Mouse (Mus musculus) limb, embryonic 10.5 days (tissue): ENCODE measurements around the gene Frg2f1. TPM values are rescaled to one million over a fixed set of nuclear protein-coding genes. Genes with fewer than 3 reads are reported as not detected.
"Not testable (repeated sequence)": the region's sequence is repeated elsewhere in the genome, so short reads cannot be mapped to it uniquely, and the experiment has no call there.

Experiments
- DNase-seq: peaks from one replicate; pipeline ENCODE4 v3.0.0-alpha.2; 2017; ENCODE audit warnings: low spot score
- H3K27ac ChIP-seq: fragments of 300-500 bp; sonication (generic); 2 replicates; pipeline ENCODE4 v1.5.1; 2016; ENCODE audit warnings: mild to moderate bottlenecking
- H3K27me3 ChIP-seq: fragments of 300-500 bp; sonication (generic); 2 replicates; pipeline ENCODE4 v1.6.1; 2016; ENCODE audit warnings: low read depth, mild to moderate bottlenecking; ENCODE audit not compliant: poor library complexity, severe bottlenecking
- H3K36me3 ChIP-seq: fragments of 300-500 bp; sonication (generic); 2 replicates; pipeline ENCODE4 v1.6.1; 2016; ENCODE audit warnings: mild to moderate bottlenecking, moderate library complexity
- H3K4me1 ChIP-seq: fragments of 300-500 bp; sonication (generic); 2 replicates; pipeline ENCODE4 v1.6.1; 2016
- H3K4me3 ChIP-seq: fragments of 300-500 bp; sonication (generic); 2 replicates; pipeline ENCODE4 v1.5.1; 2016; ENCODE audit warnings: mild to moderate bottlenecking, moderate library complexity
- H3K9me3 ChIP-seq: fragments of 300-500 bp; sonication (generic); replicated peaks from 2 replicates; pipeline ENCODE4 v1.6.1; 2016; ENCODE audit warnings: mild to moderate bottlenecking
- WGBS: fragments of 180-500 bp; shearing (Covaris S2); methylation state at CpG from one replicate; pipeline ENCODE4 v1.1.7; 2016; 5-methylcytosine and 5-hydroxymethylcytosine counted together
- polyA plus RNA-seq: library from polyadenylated mRNA; unstranded; fragments of >200 nt; fragmentation: Nextera tagmentation; extraction: Ambion mirVana; gene quantifications from 2 replicates; pipeline ENCODE4 v1.2.1, GENCODE M21; 2016

Gene Frg2f1
- polyA plus RNA-seq, result 0.90 and 2.5 TPM in 2 replicates

DNA sequence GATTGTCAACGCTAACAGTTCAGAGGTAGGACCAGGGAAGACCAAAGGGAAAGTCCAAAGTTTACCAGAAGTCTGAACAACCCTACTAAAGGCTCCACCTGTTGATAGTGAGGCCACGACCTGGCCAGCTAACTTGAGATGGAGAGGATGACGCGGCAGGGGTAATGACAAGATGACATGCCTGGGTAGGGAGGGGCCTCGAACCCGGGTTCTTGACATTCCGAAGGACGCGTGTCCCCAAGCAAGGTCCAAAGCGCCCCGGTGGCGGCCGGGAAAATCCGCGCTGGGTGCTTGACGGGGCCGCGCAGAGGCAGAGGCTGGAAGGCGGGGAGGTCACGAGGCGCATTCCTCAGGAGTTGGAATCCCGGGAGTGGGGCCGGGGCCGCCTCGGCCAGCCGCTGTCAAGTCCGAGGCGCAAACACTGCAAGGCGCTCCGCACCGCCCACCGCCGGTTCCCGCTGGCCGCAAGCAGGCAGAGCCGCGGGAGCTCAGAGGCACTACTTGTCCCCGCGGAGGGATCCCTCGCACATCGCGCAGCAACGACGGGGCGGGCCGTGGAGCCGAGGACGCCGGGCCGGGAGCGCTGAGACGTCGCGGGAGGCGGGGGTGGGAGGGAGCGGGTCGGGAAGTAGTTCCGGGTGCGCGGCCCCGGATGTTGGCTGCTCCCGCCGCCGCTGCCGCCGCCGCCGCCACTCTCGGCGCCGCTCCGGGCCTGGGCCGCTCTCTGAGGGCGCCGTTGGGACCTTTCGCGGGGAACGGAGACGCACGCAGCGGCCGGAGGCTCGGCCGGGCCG is at the start of gene Frg2f1:
Gene Frg2f1 (minus strand): TSS at position 499 of the 794 bp plus-strand sequence.
- Histone ChIP-seq H3K9me3 (no peaks in the 10 kb centered on the region), H3K27ac (peak within 1 kb of the TSS; percentile 100), H3K4me3 (peak within 1 kb of the TSS; percentile 95), H3K27me3 (no peaks in the 10 kb centered on the region), H3K36me3 (no peaks in the 10 kb centered on the region), H3K4me1 (peaks cover 15% of the 10 kb centered on the region)
- peak; percentile 96 for DNase-seq
- under 1% methylated on average over 66 of the region's 85 CpGs for WGBS

DNA sequence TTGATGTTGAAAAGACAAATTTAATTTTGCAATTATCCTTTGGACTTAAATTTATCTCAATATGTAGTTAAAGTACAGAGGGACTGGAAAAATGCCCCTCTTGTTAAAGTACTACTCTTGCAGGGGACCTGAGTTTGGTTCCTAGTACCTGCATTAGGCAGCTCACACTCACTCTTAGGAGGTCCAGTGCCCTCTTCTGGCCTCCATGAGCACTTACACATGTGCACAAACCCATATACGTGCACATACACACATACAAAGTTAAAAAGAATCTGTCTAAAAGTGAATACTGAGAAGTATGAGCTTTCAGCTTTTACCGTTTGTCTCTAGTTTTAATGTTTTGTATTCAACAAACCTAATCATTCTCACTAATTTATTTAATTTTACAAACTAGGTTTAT is 48.7 kb upstream of the Frg2f1 start:
- no peak overlapping the region for H3K4me3 ChIP-seq
- no peaks in the 10 kb centered on the region for H3K9me3 ChIP-seq
- no peak overlapping the region for H3K27ac ChIP-seq
- no peak for DNase-seq
- H3K4me1 ChIP-seq, result no peaks in the 10 kb centered on the region
- H3K36me3 ChIP-seq, result peaks cover 35% of the 10 kb centered on the region
- 98% methylated on average over 2 of the region's 2 CpGs for WGBS
- no peaks in the 10 kb centered on the region for H3K27me3 ChIP-seq

DNA sequence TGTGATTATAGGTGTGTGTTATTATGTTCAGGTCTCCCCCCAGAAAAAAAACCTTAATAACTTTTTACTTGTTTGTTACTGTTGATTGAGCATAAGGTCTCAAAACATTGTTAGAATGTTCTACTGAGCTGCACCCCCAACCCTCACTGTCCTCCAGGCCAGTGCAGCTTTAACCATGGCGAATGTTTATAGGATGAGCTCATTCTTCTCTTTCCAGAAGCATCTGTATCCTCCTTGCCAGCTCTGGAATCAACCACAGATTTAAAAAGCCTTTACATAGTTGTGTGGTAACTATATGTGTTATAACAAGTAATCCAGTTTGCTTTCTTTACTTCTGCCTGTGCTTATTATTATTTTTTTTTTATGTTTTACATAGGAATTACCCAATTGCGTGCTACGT is 36.1 kb upstream of the Frg2f1 start:
- DNase-seq, result no peak
- 94% methylated on average over 3 of the region's 3 CpGs for WGBS
- Histone ChIP-seq H3K27ac (no peak overlapping the region), H3K36me3 (peaks cover 49% of the 10 kb centered on the region), H3K4me1 (no peaks in the 10 kb centered on the region), H3K27me3 (no peaks in the 10 kb centered on the region), H3K4me3 (no peak overlapping the region), H3K9me3 (no peaks in the 10 kb centered on the region)

DNA sequence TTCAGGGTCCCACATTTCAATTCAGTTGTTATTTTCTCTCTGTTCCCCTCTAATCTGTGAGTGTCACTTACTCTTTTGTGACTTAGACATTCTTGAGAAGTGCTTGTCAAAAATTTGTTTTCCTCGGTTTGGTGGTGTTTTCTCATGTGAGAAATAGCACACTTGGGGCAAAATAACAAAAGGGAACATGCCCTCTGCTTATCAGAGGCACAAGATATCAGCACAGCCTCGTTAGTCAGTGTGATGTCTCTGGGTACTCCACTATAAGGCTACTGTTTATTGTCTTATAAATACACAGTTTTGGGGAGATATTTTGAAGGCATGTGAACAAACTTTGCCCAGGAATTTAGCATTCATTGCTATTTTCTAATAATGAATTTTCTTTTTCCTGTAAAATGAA is 35.2 kb upstream of the Frg2f1 start:
- DNase-seq, result no peak
- Histone ChIP-seq H3K4me1 (no peaks in the 10 kb centered on the region), H3K4me3 (no peak overlapping the region), H3K9me3 (no peaks in the 10 kb centered on the region), H3K36me3 (peaks cover 49% of the 10 kb centered on the region), H3K27me3 (no peaks in the 10 kb centered on the region), H3K27ac (no peak overlapping the region)
- 89% methylated on average over 2 of the region's 2 CpGs for WGBS

DNA sequence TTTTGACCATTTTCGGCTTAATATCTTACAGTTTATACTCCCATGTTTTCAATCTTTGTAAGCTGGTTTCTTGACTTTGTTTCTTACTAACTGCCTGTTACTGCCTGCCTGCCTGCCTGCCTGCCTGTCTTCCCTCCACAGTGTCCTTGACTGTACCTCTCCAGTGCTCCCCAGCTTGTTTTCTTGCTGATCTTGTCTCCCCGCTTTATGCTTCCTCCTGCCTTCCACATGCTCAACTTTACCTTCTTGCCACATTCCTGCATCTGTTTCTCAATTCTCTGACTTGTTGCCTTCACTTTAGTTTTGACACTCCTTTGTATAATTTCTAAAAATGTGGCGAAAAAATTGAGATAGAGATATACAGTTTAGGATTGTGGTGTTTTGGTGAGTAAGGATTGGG is 33.4 kb upstream of the Frg2f1 start:
- 90% methylated on average over 3 of the region's 3 CpGs for WGBS

DNA sequence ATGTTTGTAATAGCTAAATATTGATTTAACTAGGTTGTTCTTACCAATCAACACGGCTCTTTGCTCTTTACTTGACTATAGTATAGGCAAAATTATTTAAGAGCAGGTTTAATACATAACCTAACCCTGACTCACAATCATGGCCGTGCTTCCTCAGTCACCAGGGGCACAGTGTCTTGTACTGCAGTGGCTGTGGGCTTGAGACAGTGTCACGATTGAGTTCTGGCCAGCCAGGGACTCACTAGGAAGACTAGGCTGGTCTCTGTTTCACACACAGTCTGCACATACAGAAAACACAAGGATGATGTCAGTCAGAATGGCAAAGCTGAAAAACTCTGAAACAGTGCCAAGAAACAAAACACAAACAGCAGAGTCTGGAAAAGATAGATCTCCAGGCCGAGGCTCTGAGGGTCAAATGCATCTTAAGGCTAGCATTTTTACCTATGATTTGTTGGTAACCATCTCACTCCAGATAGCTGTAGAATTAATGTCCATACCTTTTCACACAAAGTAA is 27.1 kb upstream of the Frg2f1 start:
- Histone ChIP-seq H3K4me1 (no peaks in the 10 kb centered on the region), H3K27ac (no peak overlapping the region), H3K36me3 (peaks cover 19% of the 10 kb centered on the region), H3K9me3 (no peaks in the 10 kb centered on the region), H3K4me3 (no peak overlapping the region), H3K27me3 (no peaks in the 10 kb centered on the region)
- 93% methylated on average over 4 of the region's 4 CpGs for WGBS
- DNase-seq, result no peak

More for the DNA sequence above, 33.4 kb upstream of the Frg2f1 start:
- no peaks in the 10 kb centered on the region for H3K27me3 ChIP-seq
- no peaks in the 10 kb centered on the region for H3K9me3 ChIP-seq
- H3K36me3 ChIP-seq, result peaks cover 38% of the 10 kb centered on the region
- no peak overlapping the region for H3K4me3 ChIP-seq
- no peaks in the 10 kb centered on the region for H3K4me1 ChIP-seq
- DNase-seq, result no peak
- H3K27ac ChIP-seq, result no peak overlapping the region

DNA sequence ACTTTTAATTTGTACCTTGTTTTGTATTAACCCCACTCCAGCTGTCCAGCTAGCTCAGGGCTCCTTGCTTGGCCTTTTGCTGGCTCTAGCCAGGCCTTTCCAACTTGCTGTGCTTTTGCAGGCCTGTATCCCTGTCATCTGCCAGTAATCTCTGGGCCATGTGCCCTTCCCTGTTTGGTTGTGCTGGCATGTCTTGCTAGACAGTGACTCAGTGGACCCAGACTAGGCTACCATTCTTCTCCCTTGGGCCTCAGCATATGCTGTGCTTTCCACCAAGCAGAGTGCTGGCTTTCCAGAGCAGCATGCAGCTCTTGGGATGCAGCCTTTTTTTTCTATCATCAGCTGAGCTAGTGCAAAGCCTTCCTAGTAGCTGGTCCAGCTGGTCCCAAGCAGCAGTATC is 23.8 kb upstream of the Frg2f1 start:
- DNase-seq, result no peak
- H3K27ac ChIP-seq, result no peak overlapping the region
- no peaks in the 10 kb centered on the region for H3K4me1 ChIP-seq
- peaks cover 23% of the 10 kb centered on the region for H3K36me3 ChIP-seq
- no peaks in the 10 kb centered on the region for H3K27me3 ChIP-seq
- H3K9me3 ChIP-seq, result no peaks in the 10 kb centered on the region
- no peak overlapping the region for H3K4me3 ChIP-seq

DNA sequence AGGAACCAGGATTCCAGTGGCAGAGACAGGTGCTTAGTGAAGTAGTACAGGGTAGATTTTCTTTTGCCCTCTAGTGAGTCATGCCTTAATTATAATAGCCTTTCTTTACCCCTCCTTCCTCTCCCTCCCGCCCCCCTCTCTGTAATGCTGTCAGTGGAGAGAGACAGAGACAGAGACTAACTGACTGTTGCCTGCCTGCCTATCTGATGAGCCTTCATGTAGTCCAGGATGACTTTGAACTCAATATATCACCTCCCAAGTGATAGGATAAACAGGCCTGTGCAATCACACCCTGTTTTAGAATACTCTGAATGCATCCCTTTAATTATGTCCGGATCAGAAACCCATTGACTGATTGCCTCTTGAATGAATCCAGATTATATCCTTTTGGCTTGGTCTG is 16.1 kb upstream of the Frg2f1 start:
- Histone ChIP-seq H3K27ac (no peak overlapping the region), H3K4me1 (no peaks in the 10 kb centered on the region), H3K4me3 (no peak overlapping the region), H3K27me3 (no peaks in the 10 kb centered on the region), H3K9me3 (no peaks in the 10 kb centered on the region), H3K36me3 (no peaks in the 10 kb centered on the region)
- 81% methylated on average over 2 of the region's 2 CpGs for WGBS
- DNase-seq, result no peak

DNA sequence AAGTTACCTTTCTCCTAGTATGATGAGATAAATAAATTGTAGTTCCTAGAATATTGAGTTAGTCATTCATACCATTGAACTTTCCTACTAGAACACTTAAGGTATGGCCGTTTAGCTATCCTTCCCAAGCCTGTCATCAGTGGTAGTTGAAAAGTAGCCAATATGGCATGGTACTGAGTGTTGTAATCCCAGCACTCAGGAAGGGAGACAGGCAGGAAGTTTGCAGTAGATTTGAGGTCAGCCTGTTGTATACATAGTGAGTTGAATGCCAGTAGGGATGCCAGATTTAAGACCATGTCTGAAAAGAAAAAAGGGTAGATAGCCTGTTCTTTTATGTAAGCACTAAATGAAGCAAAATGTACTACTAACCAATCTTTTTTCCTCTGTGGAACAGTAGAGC is 11.5 kb upstream of the Frg2f1 start:
- Histone ChIP-seq H3K27me3 (no peaks in the 10 kb centered on the region), H3K9me3 (no peaks in the 10 kb centered on the region), H3K27ac (no peak overlapping the region), H3K4me1 (peaks cover 5% of the 10 kb centered on the region; the same call in 1 of the 2 replicates), H3K4me3 (no peak overlapping the region), H3K36me3 (no peaks in the 10 kb centered on the region)
- DNase-seq, result no peak
- 87% methylated on average over 1 of the region's 1 CpGs for WGBS

DNA sequence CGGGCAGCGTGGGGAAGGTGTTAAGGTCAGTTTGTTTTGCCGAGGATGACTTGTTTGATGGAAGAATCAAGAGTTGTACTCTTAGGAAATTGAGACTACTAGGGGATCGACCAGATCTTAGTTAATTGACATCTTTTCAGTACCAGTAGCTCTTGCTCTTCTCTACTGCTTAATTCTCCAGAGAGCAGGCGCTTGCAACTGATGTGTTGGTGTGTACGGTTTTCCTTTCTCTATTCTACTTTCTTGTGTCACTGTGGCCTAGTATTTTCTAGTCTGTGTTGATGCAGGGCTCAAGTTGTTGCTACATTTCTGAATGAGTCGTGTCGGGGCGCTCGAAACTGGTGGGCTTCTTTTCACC is 1.2 kb upstream of the Frg2f1 start:
- H3K9me3 ChIP-seq, result no peaks in the 10 kb centered on the region
- H3K4me3 ChIP-seq, result peak overlapping the region; percentile 95
- H3K27ac ChIP-seq, result peak overlapping the region; percentile 100
- no peaks in the 10 kb centered on the region for H3K36me3 ChIP-seq
- WGBS, result 9% methylated on average over 10 of the region's 10 CpGs
- no peaks in the 10 kb centered on the region for H3K27me3 ChIP-seq
- peaks cover 15% of the 10 kb centered on the region for H3K4me1 ChIP-seq
- no peak for DNase-seq

DNA sequence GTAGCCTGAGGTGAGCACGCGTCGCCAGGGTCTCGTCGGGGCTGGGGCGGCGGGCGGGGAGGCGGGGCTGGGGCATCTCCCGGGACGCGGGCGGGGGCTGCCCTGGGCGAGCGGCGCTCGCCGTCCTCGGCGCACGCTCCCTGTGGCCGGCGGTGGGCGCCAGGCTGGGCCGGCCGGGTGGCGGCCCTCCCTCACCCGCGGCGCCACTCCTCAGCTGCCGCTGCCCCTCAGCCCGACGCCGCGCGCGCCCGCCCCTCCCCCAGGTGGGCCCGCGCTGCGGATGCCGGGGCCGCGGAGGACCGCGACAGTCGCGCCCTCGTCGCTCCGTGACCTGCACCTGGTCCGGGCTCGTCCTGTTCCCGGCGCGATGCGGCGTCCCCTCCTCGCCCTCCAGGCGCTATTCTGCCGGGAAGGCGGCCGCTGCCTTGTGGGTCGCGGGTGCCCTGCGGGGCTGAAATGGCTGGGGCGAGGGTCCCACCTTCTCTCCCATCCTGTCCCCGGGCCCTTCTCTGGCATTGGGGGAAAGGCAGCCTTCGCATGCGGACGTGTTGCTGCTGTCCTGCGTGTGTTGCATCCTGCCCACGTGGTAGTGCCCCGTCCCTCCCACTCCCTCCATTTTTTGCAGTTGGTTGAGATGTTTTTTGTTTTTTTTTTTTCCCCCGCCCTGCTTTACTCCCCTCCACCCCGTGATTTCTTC is 655 bp upstream of the Frg2f1 start:
- H3K27me3 ChIP-seq, result no peaks in the 10 kb centered on the region
- WGBS, result under 1% methylated on average over 59 of the region's 76 CpGs

DNA sequence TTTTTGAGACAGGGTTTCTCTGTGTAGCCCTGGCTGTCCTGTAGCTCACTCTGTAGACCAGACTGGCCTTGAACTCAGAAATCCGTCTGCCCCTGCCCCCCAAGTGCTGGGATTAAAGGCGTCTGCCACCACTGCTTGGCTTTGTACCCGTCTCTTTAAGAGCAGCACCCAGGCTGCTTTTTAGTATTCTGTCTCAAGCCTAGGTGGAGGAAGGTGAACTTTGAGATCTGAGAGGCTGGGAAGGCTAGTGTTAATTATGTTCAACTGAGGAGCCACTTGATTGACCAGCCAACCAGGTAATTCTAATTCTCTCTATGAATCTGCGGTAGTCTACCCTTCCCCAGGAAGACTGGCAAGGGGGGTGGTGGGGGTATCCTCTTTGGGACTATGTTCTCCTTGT is 1.9 kb downstream of the Frg2f1 start:
- Histone ChIP-seq H3K36me3 (no peaks in the 10 kb centered on the region), H3K27me3 (no peaks in the 10 kb centered on the region), H3K27ac (no peak overlapping the region), H3K9me3 (no peaks in the 10 kb centered on the region), H3K4me3 (no peak overlapping the region), H3K4me1 (peaks cover 15% of the 10 kb centered on the region)
- DNase-seq, result no peak
- 78% methylated on average over 4 of the region's 4 CpGs for WGBS

More for the DNA sequence above, 655 bp upstream of the Frg2f1 start:
- Histone ChIP-seq H3K27ac (peak overlapping the region; percentile 100), H3K4me3 (peak overlapping the region; percentile 95), H3K9me3 (no peaks in the 10 kb centered on the region), H3K36me3 (no peaks in the 10 kb centered on the region), H3K4me1 (peaks cover 15% of the 10 kb centered on the region)
- DNase-seq, result peak; percentile 73

DNA sequence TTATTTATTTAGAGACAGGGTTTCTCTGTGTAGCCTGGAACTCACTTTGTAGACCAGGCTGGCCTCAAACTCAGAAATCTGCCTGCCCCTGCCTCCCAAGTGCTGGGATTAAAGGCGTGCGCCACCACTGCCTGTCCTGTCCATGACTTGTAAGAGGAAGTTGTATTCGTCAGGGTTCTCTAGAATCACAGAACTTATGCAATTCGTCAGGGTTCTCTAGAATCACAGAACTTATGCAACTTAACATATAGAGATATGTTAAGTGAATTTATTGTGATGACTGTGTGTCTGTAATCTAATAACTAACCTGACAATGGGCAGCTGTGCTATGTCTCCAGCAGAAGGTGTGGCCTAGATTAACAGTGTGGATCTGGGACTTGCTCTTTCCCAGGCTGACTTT is 2.7 kb downstream of the Frg2f1 start, which contains the start of gene Foxj3:
Gene Foxj3 (plus strand): TSS at position 390 of the 400 bp plus-strand sequence.
- not testable (repeated sequence) for H3K9me3 ChIP-seq, H3K27ac ChIP-seq, H3K4me3 ChIP-seq, H3K36me3 ChIP-seq, DNase-seq, H3K27me3 ChIP-seq
- peaks cover 15% of the 10 kb centered on the region for H3K4me1 ChIP-seq
- 92% methylated on average over 4 of the region's 4 CpGs for WGBS
